Mouse (Mus musculus): ENCODE data around the gene D10Jhu81e. TPM values are rescaled to one million over a fixed set of nuclear protein-coding genes. Genes with fewer than 3 reads are reported as not detected.
"Not testable (repeated sequence)": the region's sequence is repeated elsewhere in the genome, so short reads cannot be mapped to it uniquely, and the experiment has no call there.

Gene D10Jhu81e
- polyA plus RNA-seq, 1 experiment from 2014 or later: 17.9 TPM

GRCm38 (mm10) chr10:78129998-78130397 lies 39.6 kb downstream of the D10Jhu81e start:
- Histone ChIP-seq H3K36me3 (ENCODE audit: control insufficient read depth, insufficient read depth, low read length) (no peaks in the 10 kb centered on the region), H3K4me2 (ENCODE audit: low read length) (no peak overlapping the region), H3K4me3 (replicated peaks; ENCODE audit: low read depth, low read length) (no peak overlapping the region), H3K27ac (replicated peaks; ENCODE audit: low read depth, low read length) (no peak overlapping the region), H3K9ac (replicated peaks; ENCODE audit: low read length) (no peak overlapping the region), H3K9me3 (ENCODE audit: control insufficient read depth, low read length) (no peaks in the 10 kb centered on the region), H3K4me1 (ENCODE audit: control insufficient read depth, insufficient read depth, low read length) (0 out of 2 replicates have a peak, but pooled peaks cover 2% of the 10 kb centered on the region), H3K27me3 (ENCODE audit: control insufficient read depth, insufficient read depth, low read length) (no peaks in the 10 kb centered on the region)
- ATAC-seq (ENCODE audit: low FRiP score, low TSS enrichment): no peak
- 77% methylated on average over 4 of the region's 4 CpGs for WGBS
- DNase-seq: no peak

- no peaks in the 10 kb centered on the region for H3K36me3 ChIP-seq (ENCODE audit: control insufficient read depth, insufficient read depth, low read length)
- H3K9ac ChIP-seq (replicated peaks; ENCODE audit: low read length): no peak overlapping the region
- DNase-seq: no peak
- H3K27ac ChIP-seq (replicated peaks; ENCODE audit: low read depth, low read length): no peak overlapping the region
- H3K27me3 ChIP-seq (ENCODE audit: control insufficient read depth, insufficient read depth, low read length): no peaks in the 10 kb centered on the region
- H3K9me3 ChIP-seq (ENCODE audit: control insufficient read depth, low read length): no peaks in the 10 kb centered on the region
- 55% methylated on average over 11 of the region's 11 CpGs for WGBS
- H3K4me3 ChIP-seq (replicated peaks; ENCODE audit: low read depth, low read length): no peak overlapping the region
- H3K4me1 ChIP-seq (ENCODE audit: control insufficient read depth, insufficient read depth, low read length): no peaks in the 10 kb centered on the region
- H3K4me2 ChIP-seq (ENCODE audit: low read length): no peak overlapping the region
- no peak for ATAC-seq (ENCODE audit: low FRiP score, low TSS enrichment)
These were observed 40.2 kb downstream of the D10Jhu81e start for GRCm38 (mm10) chr10:78129423-78129822.

GRCm38 (mm10) chr10:78128647-78129046 lies 40.9 kb downstream of the D10Jhu81e start:
- DNase-seq (no peak), ATAC-seq (ENCODE audit: low FRiP score, low TSS enrichment) (no peak)
- Histone ChIP-seq H3K27ac (replicated peaks; ENCODE audit: low read depth, low read length) (no peak overlapping the region), H3K27me3 (ENCODE audit: control insufficient read depth, insufficient read depth, low read length) (no peaks in the 10 kb centered on the region), H3K4me3 (replicated peaks; ENCODE audit: low read depth, low read length) (no peak overlapping the region), H3K9ac (replicated peaks; ENCODE audit: low read length) (no peak overlapping the region), H3K4me1 (ENCODE audit: control insufficient read depth, insufficient read depth, low read length) (no peaks in the 10 kb centered on the region), H3K4me2 (ENCODE audit: low read length) (no peak overlapping the region), H3K36me3 (ENCODE audit: control insufficient read depth, insufficient read depth, low read length) (no peaks in the 10 kb centered on the region), H3K9me3 (ENCODE audit: control insufficient read depth, low read length) (no peaks in the 10 kb centered on the region)
- WGBS: 87% methylated on average over 2 of the region's 2 CpGs

DNA sequence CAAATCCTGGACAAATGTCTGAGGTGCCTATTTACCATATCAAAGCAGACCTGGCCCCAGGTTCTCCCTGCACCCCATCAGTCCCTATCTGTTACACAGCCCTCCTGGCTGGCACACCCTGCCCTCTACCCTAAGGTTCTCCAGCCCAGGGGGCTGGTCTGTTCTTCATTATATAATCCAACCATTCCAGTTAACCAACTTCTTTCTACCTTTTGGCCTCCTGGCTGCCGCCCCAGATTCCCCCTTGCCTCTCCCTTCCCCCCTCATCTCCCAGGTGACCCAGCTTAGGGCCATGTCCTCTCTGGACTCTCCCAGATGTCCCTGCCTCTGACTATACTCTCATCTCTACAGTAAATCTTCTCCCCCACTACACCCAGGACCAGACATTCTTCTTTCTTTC lies 41.7 kb downstream of the D10Jhu81e start:
- 61% methylated on average over 1 of the region's 1 CpGs for WGBS
- no peaks in the 10 kb centered on the region for H3K9me3 ChIP-seq (ENCODE audit: control insufficient read depth, low read length)
- H3K27me3 ChIP-seq (ENCODE audit: control insufficient read depth, insufficient read depth, low read length): no peaks in the 10 kb centered on the region
- no peaks in the 10 kb centered on the region for H3K36me3 ChIP-seq (ENCODE audit: control insufficient read depth, insufficient read depth, low read length)
- ATAC-seq (ENCODE audit: low FRiP score, low TSS enrichment): no peak
- no peak overlapping the region for H3K9ac ChIP-seq (replicated peaks; ENCODE audit: low read length)
- no peak overlapping the region for H3K4me2 ChIP-seq (ENCODE audit: low read length)
- H3K4me3 ChIP-seq (replicated peaks; ENCODE audit: low read depth, low read length): no peak overlapping the region
- no peak for DNase-seq
- H3K4me1 ChIP-seq (ENCODE audit: control insufficient read depth, insufficient read depth, low read length): no peaks in the 10 kb centered on the region
- no peak overlapping the region for H3K27ac ChIP-seq (replicated peaks; ENCODE audit: low read depth, low read length)

GRCm38 (mm10) chr10:78127046-78127870 lies 42.3 kb downstream of the D10Jhu81e start:
- Histone ChIP-seq H3K4me3 (replicated peaks; ENCODE audit: low read depth, low read length) (no peak overlapping the region), H3K4me2 (ENCODE audit: low read length) (no peak overlapping the region), H3K27ac (replicated peaks; ENCODE audit: low read depth, low read length) (no peak overlapping the region), H3K36me3 (ENCODE audit: control insufficient read depth, insufficient read depth, low read length) (no peaks in the 10 kb centered on the region), H3K9me3 (ENCODE audit: control insufficient read depth, low read length) (no peaks in the 10 kb centered on the region), H3K27me3 (ENCODE audit: control insufficient read depth, insufficient read depth, low read length) (no peaks in the 10 kb centered on the region), H3K4me1 (ENCODE audit: control insufficient read depth, insufficient read depth, low read length) (no peaks in the 10 kb centered on the region), H3K9ac (replicated peaks; ENCODE audit: low read length) (no peak overlapping the region)
- 75% methylated on average over 9 of the region's 9 CpGs for WGBS
- DNase-seq: no peak
- no peak for ATAC-seq (ENCODE audit: low FRiP score, low TSS enrichment)

GRCm38 (mm10) chr10:78126311-78126710 lies 43.3 kb downstream of the D10Jhu81e start:
- ATAC-seq (ENCODE audit: low FRiP score, low TSS enrichment) (no peak), DNase-seq (no peak)
- Histone ChIP-seq H3K9ac (replicated peaks; ENCODE audit: low read length) (no peak overlapping the region), H3K27ac (replicated peaks; ENCODE audit: low read depth, low read length) (no peak overlapping the region), H3K36me3 (ENCODE audit: control insufficient read depth, insufficient read depth, low read length) (no peaks in the 10 kb centered on the region), H3K4me3 (replicated peaks; ENCODE audit: low read depth, low read length) (no peak overlapping the region), H3K4me2 (ENCODE audit: low read length) (no peak overlapping the region), H3K9me3 (ENCODE audit: control insufficient read depth, low read length) (no peaks in the 10 kb centered on the region), H3K27me3 (ENCODE audit: control insufficient read depth, insufficient read depth, low read length) (no peaks in the 10 kb centered on the region), H3K4me1 (ENCODE audit: control insufficient read depth, insufficient read depth, low read length) (no peaks in the 10 kb centered on the region)
- WGBS: 94% methylated on average over 5 of the region's 5 CpGs

GRCm38 (mm10) chr10:78125061-78125460 lies 44.5 kb downstream of the D10Jhu81e start:
- not testable (repeated sequence) for H3K9ac ChIP-seq (replicated peaks; ENCODE audit: low read length)

DNA sequence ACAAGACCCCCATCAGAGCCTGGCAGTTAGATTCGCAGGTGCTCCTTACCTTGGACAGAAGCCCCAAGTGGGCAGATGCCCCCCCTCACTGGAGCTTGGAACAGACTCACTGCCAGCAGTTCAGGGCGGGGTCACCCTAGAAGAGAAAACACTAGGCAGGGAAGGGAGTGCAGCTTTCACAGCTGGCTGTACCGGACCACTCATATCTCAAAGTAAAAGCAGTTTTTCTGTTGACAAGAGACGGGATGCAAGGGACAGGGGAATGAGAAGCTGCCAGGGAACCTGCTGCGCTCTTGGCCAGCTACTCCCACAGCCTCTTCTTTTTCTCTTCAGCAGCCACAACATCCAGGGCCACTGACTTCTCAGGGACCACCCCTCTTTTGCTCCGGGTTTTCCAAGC lies 45.4 kb downstream of the D10Jhu81e start:
- ATAC-seq (ENCODE audit: low FRiP score, low TSS enrichment); H3K27me3 ChIP-seq (ENCODE audit: control insufficient read depth, insufficient read depth, low read length); H3K4me2 ChIP-seq (ENCODE audit: low read length); H3K36me3 ChIP-seq (ENCODE audit: control insufficient read depth, insufficient read depth, low read length); DNase-seq; H3K4me1 ChIP-seq (ENCODE audit: control insufficient read depth, insufficient read depth, low read length); H3K9ac ChIP-seq (replicated peaks; ENCODE audit: low read length); H3K9me3 ChIP-seq (ENCODE audit: control insufficient read depth, low read length); H3K4me3 ChIP-seq (replicated peaks; ENCODE audit: low read depth, low read length); H3K27ac ChIP-seq (replicated peaks; ENCODE audit: low read depth, low read length): not testable (repeated sequence)
- WGBS: 81% methylated on average over 6 of the region's 6 CpGs

More at GRCm38 (mm10) chr10:78125061-78125460, 44.5 kb downstream of the D10Jhu81e start:
- not testable (repeated sequence) for H3K27me3 ChIP-seq (ENCODE audit: control insufficient read depth, insufficient read depth, low read length); H3K4me3 ChIP-seq (replicated peaks; ENCODE audit: low read depth, low read length); ATAC-seq (ENCODE audit: low FRiP score, low TSS enrichment); H3K4me1 ChIP-seq (ENCODE audit: control insufficient read depth, insufficient read depth, low read length); H3K4me2 ChIP-seq (ENCODE audit: low read length); DNase-seq; H3K36me3 ChIP-seq (ENCODE audit: control insufficient read depth, insufficient read depth, low read length); H3K9me3 ChIP-seq (ENCODE audit: control insufficient read depth, low read length); H3K27ac ChIP-seq (replicated peaks; ENCODE audit: low read depth, low read length)
- WGBS: 89% methylated on average over 8 of the region's 8 CpGs

DNA sequence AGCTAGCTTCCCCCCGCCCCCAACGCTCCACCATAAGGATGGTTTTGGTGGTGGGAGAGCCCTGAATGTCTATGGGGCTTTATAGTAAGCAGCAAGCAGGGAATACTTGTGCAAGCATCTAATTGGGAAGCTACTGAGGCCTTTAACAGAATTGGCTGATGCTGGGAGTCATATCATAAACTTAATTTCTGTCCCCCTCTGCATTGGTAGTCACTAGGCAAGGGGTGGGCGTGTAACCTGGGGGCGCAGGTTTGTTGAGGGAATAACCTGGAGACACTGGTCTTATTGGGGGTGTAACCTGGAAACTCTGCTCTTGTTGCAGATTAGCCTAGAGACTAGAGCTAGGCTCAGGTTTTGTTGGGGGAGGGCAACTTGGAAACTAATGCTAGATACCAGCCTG lies 50.2 kb downstream of the D10Jhu81e start:
- Histone ChIP-seq H3K4me2 (ENCODE audit: low read length) (no peak overlapping the region), H3K9me3 (ENCODE audit: control insufficient read depth, low read length) (no peaks in the 10 kb centered on the region), H3K36me3 (ENCODE audit: control insufficient read depth, insufficient read depth, low read length) (no peaks in the 10 kb centered on the region), H3K27me3 (ENCODE audit: control insufficient read depth, insufficient read depth, low read length) (no peaks in the 10 kb centered on the region), H3K4me1 (ENCODE audit: control insufficient read depth, insufficient read depth, low read length) (no peaks in the 10 kb centered on the region), H3K27ac (replicated peaks; ENCODE audit: low read depth, low read length) (no peak overlapping the region), H3K9ac (replicated peaks; ENCODE audit: low read length) (no peak overlapping the region), H3K4me3 (replicated peaks; ENCODE audit: low read depth, low read length) (no peak overlapping the region)
- DNase-seq (no peak), ATAC-seq (ENCODE audit: low FRiP score, low TSS enrichment) (no peak)
- WGBS: 92% methylated on average over 4 of the region's 4 CpGs

All from midbrain, embryonic 14.5 days (tissue).